Mouse (Mus musculus) mature B cell (primary cell): ENCODE results near the gene Cdyl.
"Not testable (repeated sequence)": the region's sequence is repeated elsewhere in the genome, so short reads cannot be mapped to it uniquely, and the experiment has no call there.

Source experiments
- in situ Hi-C: fragments of 300-500 bp; cut with MboI; formaldehyde crosslinking; loops from 2 replicates; pipeline ENCODE4 v1.14.3; 2019

Gene Cdyl

DNA sequence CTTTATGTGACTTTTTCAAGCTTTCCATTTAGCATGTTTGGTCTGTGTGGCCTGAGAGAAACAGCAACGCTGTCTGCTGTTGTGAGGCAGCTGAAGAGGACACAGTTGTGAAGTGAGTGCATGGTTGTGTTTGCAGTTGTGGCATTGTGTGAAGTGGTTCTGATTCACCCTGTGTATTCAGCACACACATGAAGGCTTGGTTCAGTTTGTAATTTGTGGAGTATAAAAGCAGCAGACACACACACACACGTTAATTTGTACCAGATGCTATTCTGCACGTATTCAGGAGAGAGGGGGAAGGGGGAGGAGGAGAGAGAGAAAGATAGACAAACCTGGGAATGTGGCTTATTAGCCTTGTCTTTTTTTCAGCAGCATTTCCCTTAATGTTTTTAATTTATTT, 146.1 kb downstream of the Cdyl start:
- in situ Hi-C loops: no loop called here

DNA sequence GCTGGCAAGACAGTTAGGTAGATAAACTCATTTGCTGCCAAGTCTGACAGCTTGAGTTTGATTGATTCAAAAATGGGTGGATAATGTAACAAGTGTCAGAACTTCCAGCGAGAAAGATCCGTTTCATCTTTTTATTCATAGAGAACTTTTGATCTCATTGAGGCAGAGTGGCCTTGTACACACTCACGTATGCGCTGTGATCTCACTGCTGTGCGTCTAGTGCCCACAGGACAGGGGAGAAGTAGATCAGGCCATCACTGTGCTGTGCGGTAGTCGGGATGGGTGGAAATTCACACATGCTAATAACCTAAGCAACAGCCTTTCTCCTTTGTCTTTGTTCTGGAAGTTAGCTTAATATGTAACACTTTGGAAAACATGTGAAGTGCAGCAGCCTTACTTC, 146.5 kb downstream of the Cdyl start:
- in situ Hi-C loops: no loop called here

DNA sequence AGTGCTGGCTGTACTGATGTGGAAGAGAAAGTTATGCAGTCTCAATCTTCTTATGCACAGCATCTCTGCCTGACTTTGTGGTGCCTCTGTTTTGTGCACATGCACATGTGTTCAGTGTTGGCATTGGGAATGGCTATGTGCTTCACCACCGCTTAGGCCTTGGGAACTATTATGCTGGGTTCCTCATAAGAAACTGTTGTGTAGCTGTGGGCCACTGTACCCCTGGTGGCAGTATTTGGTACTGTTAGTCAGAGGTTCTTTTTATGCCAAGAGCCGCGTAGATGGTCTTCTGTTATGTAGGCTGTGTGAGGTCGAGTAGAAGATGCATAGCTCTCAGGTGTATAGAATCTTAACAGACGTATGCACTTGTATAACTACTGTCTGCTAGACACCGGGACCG, 147.4 kb downstream of the Cdyl start:
- in situ Hi-C loops: no loop called here

DNA sequence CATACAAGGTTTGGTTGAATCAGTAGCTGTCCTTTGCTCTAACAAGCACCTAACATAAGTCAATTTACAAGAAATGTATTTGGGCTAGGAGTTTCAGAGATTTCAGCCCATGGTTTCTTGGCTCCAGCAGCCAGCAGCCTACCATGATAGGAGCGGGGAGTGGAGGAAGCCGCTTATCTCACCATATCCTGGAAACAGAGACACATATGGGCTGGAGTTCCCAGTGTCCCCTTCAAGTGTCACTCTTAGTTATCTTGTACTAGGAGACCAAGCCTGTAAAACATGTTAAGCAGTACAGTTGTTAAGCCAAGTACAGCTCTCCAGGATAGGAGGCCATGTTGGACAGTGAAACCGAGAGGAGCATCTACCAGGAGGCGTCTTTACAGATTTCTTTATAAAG, 147.9 kb downstream of the Cdyl start:
- in situ Hi-C loops: no loop called here

DNA sequence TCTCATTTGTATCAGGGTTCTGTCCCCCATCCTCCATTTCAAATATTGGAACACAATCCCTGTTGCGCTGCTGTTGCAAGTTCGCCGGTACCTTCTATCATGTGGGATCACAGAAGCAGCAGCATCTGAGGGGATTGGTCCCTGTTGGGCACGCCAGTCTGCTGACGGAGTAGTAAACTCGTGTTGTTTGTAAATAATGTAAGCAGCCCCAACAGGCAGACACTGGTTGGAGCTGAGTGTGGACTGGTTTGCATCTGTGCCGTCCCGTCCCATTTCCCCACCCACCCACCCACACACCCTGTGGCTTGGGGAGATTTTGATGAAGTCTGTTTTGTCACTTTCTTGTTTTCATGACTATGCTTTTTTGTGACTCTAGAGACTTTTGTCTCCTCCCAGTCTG, 148.3 kb downstream of the Cdyl start:
- in situ Hi-C loops: no loop called here

DNA sequence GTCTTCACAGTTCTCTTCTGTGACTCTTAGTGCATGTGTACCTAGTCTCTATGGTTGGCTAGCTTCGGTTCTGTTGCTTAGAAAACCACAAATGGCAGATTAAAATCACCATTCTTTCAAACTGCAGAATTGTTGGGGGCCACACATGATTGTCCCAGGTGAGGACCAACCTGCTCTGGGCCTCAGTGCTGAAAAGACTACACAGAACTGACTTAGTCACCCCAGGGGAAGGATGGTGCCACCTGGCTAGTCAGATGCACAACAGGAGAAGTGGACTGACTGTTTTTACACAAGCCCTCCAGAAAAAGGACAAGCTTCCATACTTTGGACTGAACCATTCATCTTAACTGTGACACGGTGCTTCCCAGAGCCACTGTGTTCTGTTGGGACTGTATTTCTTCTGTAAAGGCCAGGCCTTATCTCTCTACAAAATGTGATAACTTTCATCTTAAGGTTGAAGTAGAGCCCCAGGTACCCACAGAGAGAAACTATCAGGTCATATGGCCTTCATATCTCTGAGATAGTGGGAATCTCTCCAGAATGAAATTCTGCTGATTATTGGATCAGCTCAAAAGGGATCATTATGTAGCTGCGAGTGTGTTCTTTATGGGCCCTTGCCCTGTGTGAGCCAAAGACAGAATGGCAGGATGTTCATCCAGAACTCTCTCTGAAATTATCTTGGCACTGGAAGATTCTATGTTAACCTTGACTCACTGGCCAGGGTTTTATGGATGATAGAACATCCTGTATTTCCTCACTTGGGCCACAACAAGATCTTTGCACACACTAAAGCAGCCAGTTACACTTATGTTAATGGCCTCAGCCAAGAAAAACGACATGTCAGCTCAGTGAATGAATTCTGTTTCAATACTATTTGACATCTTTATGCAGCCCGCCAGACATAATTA, 149.9 kb downstream of the Cdyl start:
- in situ Hi-C loops: no loop called here

DNA sequence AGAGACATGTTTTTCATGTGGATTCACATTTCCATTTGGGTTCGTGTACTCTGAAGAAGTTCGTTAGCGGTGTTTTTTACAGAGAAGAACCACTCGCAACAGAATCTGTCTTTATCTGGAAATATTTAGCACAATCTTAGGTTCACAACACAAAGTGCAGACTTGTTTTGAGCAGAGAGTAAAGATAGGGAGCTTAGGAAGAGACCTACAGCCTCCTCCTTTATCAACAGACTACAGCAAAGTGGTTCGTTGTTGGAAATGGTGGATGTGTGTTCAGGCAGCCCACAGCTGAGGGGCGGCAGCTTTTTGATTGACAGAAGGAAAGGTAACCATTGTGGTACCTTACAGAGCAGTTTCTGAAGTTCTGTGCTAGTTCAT, 150.5 kb downstream of the Cdyl start:
- in situ Hi-C loops: no loop called here

DNA sequence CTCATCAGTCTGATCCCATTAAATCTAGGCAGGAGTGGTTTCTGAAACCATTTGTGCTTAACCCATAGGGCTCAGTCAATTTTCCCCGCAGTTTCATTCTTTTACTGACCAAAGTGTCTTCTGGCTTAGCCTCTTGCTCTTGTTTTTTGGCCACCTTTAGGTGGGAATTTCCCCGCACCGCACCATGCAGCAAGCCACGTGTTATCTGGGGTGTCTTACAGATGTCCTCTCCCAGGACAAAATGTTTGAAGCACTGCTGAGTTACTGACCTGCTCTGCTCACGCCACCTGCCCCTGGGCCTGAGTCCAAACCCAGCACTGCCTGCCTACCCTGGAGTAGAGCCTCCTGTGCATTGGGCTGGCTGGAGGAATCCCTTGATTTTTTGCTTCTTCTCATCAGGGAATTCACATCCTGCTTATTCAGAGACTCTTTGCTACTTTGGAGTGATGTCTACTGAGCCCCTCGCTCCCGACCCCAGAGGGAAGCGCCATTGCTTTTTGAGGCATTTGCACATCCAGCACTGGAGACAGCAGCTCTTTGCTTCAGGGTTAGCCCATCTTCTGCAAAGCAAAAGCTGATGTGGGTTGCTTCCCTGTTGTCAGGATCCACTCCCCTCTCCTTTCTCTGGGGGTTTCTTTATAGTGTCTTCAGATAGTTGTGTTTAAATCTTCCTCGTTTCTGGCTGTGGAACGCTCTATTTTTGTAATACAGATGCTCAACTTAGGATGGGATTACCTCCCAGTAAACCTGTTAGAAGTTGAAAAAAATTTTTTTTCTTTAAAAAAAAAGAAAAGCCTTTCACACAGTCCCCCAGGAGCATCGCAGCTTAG, 151.9 kb downstream of the Cdyl start:
- in situ Hi-C loops: no loop called here

DNA sequence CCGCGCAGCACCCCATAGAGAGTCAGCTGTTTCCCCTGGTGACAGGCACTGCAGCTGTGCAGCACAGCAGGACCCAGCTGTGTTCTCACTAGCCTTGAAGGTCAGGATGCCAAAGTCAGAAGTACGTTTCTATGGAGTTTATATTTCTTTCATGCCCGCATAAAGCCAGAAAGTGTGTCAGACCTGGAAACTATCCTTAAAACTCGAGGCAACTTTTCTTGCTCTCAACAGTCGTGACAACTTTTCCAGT, 152.5 kb downstream of the Cdyl start:
- in situ Hi-C loops: no loop called here

DNA sequence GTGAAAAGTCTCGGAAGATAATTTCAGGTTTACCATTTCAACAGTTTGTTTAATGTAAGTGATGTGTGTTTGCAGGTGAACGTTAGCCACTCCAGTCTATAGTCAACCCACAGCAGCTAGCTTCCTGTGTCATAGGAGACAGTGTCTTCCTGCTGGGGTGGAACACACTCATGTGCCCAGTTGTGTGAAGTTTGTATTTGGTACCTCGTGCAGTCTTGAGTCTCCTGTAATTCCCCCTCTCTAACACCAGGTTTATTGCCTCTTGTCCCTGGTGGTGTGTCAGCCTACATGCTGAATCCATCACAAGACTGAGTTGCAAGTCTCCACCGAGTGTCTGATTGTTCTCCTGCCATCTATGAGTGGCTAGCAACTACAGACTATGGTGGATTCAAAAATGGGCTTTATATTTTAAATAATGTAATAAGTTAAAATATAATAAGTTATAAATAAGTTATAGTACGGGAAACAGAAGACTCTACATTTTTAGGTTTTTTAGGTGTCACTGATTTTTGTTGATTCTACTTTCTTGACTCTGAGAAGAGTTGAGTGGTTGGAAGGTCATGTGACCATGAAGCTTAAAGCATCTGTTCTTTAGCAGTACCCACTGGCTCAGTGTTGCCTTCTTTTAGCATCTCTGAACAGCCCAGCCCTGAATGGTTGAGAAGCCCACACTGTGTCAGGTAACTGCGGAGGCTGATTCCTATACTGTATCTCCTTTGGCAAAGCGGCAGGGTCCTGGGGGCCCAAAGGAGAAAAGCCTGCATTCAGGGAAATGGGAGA, 153.9 kb downstream of the Cdyl start:
- in situ Hi-C loops: no loop called here

DNA sequence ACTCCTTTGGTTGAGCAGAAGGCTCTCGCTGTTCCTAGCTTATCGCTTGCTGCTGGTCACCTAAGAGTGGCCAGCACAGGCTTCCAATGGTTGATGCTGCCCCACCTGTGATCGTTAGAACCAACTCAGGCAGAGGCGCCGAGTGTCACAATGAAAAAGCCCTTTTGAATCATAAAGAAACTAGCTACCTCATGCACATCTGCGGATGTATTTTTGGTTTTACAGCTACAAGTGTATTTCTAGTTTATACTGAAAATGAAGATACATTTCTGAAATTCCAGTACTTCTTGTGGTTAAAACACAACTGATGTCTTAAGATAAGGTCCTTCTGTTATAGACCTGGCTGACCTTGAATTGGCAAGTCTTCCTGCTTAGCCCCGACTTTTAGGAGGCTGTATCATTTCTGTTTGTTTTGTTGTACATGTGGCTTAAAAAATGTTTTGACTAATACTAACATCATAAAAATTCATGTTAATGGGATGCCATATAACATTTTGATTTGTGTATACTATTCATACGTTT, 155.6 kb downstream of the Cdyl start:
- in situ Hi-C loops: no loop called here

DNA sequence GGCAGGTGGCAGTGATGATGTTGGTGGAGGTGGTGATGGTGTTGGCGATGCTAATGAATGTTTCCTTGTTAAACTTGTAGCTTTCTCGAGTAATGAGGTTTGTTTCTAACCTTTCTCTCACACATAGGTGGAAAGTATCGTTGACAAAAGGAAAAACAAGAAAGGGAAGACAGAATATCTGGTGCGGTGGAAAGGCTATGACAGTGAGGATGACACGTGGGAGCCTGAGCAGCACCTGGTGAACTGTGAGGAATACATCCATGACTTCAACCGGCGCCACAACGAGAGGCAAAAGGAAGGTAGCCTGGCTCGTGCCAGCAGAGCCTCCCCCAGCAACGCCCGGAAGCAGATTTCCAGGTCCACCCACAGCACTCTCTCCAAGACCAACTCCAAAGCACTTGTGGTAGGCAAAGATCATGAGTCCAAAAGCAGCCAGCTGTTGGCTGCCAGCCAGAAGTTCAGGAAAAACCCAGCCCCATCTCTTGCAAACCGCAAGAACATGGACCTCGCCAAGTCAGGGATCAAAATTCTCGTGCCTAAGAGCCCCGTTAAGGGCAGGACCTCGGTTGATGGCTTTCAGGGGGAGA, 156.2 kb downstream of the Cdyl start:
- in situ Hi-C loops: no loop called here

DNA sequence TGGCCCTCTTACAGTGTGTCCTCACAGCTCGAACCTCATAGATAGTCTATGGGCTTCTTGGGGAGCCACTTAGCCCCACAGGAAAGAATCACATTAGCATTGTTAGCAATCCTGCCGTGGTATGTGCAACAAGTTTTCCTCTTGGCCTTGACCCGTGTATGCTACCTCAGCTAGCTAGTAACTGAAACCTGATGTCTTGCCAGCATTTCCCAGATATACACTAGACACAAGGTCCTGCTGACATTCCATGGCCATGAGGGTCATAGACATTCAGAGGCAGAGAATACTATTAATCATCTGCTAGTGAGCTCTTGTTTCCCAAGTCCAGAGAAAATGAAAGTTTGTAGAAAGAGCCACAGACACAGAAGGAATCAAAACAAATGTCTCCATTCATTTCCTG, 158.0 kb downstream of the Cdyl start:
- in situ Hi-C loops: no loop called here

DNA sequence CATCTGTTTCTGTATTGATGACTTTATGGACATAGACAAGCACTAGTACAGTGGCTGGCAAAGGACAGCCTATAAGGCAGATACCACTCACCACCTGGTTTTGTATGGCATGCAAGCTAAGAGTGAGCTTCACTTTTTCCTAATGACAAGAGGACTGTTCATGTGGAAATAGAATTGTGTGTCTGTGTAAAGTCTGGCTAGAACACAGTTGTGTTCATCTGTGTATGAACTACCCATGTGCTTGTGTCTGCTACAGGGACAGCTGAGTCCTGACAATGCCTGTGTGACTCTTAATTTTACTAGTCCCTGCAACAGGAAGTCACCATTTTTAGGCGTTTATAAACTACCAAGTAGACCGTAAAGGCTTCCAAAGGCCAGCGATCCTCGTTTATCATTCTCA, 158.4 kb downstream of the Cdyl start:
- in situ Hi-C loops: no loop called here

DNA sequence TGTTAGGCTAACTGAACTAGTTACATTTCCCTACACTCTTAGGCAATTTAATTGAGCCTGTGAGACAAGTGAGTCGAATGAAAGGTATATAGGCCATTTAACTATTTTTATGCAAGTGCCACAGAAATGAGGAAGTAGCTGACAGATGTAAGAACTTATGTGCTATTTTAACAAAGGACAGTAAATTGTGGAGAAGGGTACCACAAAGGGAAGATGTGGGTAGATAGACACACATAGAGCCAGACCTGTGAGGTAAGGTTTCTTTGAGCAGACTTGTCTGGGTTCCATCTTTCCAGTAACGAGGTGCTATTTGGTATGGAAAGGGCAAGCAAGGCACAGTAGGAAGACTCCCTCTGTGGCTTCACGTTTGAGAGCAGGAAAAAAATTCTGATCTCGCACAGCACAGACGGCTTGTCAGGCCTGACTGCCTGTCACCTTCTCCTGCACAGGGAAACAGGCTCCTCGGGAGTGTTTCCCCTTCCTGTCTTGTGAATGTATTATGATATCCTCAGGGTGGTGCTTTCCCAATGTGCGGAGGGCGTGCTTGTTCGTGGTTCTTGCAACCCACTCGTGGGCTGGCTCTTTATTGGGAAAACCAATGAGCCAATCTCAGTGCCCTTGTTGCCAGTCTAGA, 162.3 kb downstream of the Cdyl start:
- in situ Hi-C loops: no loop called here

DNA sequence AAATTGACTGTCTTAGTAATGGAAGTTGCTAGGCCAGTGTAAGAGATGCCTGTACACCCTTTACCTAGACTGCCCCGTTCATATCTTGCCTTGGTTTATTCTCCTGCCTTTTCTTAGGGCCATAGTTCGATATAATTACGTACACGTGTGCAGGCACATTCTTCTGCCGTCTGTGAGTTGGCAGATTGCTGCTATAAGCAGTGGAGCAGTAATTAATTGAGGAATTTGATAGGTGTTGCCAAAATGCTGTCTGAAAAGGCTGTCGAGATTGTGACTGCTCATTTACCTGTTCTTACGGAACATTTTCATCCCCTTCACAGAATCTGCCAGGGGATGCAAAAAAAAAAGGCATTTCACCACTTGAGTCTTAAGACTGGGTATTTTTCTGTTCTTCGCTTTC, 163.2 kb downstream of the Cdyl start:
- in situ Hi-C loops: no loop called here

DNA sequence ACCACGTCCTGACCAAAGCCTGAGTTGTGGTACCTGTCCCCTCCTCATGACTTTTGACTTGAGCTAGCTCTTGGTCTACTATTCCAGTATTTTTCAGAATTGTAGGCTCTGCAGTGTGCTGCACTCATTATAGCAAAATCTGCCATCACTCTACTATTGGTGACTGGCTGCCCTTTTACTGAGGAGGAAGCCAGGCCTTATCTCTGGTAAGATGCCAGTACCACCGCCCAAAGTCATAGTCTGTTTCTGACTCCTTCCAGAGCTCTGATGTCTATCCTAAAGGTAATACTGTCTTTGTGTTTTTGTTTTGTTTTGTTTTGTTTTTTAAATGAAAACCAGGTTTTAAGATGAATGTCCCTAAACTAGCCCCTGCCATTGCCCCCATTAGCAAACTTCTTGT, 166.0 kb downstream of the Cdyl start:
- in situ Hi-C loops: no loop called here

DNA sequence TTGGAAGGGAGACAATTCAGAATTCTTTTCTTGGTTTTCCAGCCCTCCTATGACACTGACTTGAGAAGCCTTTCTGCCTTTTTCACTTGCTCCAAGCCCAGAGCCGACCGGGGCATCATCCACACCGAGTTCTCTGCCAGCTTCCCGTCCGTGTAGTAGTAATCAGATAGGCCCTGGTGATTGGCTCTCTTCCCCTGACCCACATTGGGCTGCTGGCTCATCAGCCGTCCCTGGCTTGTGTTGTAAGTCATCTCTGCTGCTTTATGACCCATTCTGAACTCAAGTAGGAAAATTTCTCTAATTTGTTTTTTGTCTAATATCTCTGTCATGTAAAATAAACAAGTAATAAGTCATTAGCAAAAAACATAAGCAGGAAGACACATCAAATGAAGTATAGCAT, 173.0 kb downstream of the Cdyl start:
- in situ Hi-C loops: no loop called here

DNA sequence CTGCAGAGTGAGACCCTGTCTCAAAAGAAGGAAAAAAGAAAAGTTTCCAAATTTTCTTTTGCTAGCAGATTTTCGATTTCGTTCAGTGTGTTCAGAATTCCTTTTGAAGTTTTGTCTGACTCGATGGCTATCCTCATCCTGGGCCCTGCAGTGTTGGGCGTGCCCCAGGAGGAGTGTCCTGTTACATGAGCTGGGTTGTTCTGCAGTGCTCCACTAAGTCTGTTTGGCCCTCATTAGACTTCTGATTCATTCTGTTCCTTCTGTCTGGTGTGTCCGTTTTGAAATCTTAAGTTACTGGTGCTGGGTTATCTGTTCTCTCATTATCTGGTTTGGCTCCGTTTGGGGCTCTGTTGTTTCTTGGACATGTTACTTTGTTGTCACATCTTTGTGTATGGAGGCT, 174.3 kb downstream of the Cdyl start:
- in situ Hi-C loops: no loop called here

DNA sequence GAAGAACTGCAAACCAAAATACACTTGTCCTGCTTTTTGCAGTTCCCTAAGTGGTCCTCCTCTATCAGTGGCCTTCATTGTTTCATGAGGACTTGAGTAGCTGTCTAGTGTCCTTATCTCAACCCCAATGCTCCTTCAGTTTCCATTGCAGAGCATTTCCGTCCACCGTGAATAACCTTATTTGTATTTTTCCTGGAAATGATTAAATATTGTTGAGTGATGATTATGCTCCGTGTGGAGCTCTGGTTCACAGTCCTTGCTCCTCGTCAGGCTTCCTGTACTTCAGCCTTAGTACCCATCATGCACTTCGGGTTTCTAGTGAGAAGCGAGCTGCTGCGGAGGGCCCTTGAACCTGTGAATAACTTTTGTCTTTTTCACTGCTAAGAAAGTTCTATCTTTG, 176.0 kb downstream of the Cdyl start:
- in situ Hi-C loops: no loop called here

DNA sequence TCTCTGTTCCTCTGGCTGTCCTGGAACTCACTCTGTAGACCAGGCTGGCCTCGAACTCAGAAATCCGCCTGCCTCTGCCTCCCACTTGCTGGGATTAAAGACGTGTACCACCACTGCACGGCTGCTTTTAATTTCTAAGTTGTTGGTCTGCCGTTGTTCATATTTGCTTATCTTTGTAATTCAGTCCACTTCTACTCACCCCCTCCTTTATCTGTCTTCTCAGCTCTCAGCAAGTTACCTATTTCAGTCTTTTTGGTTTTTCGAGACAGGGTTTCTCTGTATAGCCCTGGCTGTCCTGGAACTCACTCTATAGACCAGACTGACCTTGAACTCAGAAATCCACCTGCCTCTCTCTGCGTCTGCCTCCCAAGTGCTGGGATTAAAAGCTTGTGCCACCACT, 176.9 kb downstream of the Cdyl start:
- in situ Hi-C loops: not testable (repeated sequence)

DNA sequence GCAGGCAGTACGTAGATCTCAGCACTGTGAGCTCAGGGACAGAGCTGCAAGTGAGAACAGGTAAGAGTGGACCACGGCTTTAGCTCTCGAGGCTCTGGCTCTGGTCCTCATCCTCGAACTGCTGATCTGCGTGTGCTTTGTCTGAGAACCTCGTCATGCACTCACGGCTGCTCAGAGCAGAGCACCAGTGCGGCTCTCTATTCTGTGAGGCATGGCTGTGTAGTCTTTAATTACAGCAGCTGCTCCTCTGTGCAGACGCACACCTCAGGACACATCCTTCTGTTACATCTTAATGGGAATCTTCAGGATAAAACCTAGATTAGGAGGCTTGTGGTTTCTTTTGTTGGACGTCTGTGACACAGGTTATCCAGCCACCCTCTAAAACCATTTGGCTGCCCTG, 180.5 kb downstream of the Cdyl start:
- in situ Hi-C loops: no loop called here
